Comparison of ENCODE assay signal across 14 mouse cellular contexts in genomic region chr5:43981620-43982019, GRCm38 (mm10). TPM values are rescaled to one million over a fixed set of nuclear protein-coding genes. Genes with fewer than 3 reads are reported as not detected.
DNase-seq lines count a peak whose midpoint lies in the region; ATAC-seq and TF ChIP-seq lines count a peak whose summit lies in the region.
"Had no signal": no experiment of that assay in that cellular context is flagged by ENCODE, and none has a peak within 500 bp of the region (broad histone marks: within the 10 kb centered on the region; RNA-seq: fewer than 3 reads in every experiment).

Fgfbp1 (minus strand) TSS chr5:43981779.

- no peaks in the 10 kb centered on the region for H3K36me3 ChIP-seq in kidney, embryonic 15.5 days
- no peaks in the 10 kb centered on the region for H3K36me3 ChIP-seq in embryonic facial prominence, embryonic 15.5 days
- H3K36me3 ChIP-seq in lung, embryonic 15.5 days: no peaks in the 10 kb centered on the region
- H3K36me3 ChIP-seq in stomach, postnatal 0 days (ENCODE audit: control insufficient read depth, insufficient read depth, low read length): no peaks in the 10 kb centered on the region
- H3K36me3 ChIP-seq in heart, embryonic 12.5 days: no peaks in the 10 kb centered on the region
- H3K36me3 ChIP-seq: heart, embryonic 15.5 days; hindbrain, embryonic 15.5 days; midbrain, embryonic 10.5 days had no signal

- TF ChIP-seq EP300 in stomach, postnatal 0 days (optimal IDR thresholded peaks at IDR 0.05): no peak

- H3K4me2 ChIP-seq in kidney, embryonic 15.5 days: no peak within 1 kb of the TSS
- H3K4me2 ChIP-seq in embryonic facial prominence, embryonic 15.5 days (replicated peaks): peak within 1 kb of the TSS; percentile 21; the same call in 1 of the 2 replicates
- peak within 1 kb of the TSS; percentile 26; the same call in 1 of the 2 replicates for H3K4me2 ChIP-seq in lung, embryonic 15.5 days
- peak within 1 kb of the TSS; percentile 48 for H3K4me2 ChIP-seq in stomach, postnatal 0 days (replicated peaks; ENCODE audit: low read depth)
- H3K4me2 ChIP-seq in heart, embryonic 12.5 days: no peak within 1 kb of the TSS
- H3K4me2 ChIP-seq: heart, embryonic 15.5 days; hindbrain, embryonic 15.5 days had no signal

- H3K27me3 ChIP-seq in kidney, embryonic 15.5 days: no peaks in the 10 kb centered on the region
- H3K27me3 ChIP-seq in embryonic facial prominence, embryonic 15.5 days: no peaks in the 10 kb centered on the region
- H3K27me3 ChIP-seq in lung, embryonic 15.5 days: no peaks in the 10 kb centered on the region
- no peaks in the 10 kb centered on the region for H3K27me3 ChIP-seq in stomach, postnatal 0 days (ENCODE audit: control insufficient read depth, insufficient read depth, low read length)
- H3K27me3 ChIP-seq in heart, embryonic 12.5 days (replicated peaks): no peaks in the 10 kb centered on the region
- H3K27me3 ChIP-seq: CH12.LX; heart, embryonic 15.5 days; hindbrain, embryonic 15.5 days had no signal

- ATAC-seq in kidney, embryonic 15.5 days (replicated peaks; ENCODE audit: low FRiP score): no peak
- ATAC-seq in embryonic facial prominence, embryonic 15.5 days (ENCODE audit: insufficient number of reproducible peaks, low FRiP score, low TSS enrichment, low read depth): no peak
- peak; percentile 86; the same call in 1 of the 2 replicates for ATAC-seq in lung, embryonic 15.5 days (ENCODE audit: borderline replicate concordance, extremely low read depth, low FRiP score, low TSS enrichment)
- ATAC-seq in stomach, postnatal 0 days (ENCODE audit: low FRiP score, low TSS enrichment): peak; percentile 87
- ATAC-seq in heart, embryonic 12.5 days (ENCODE audit: insufficient number of reproducible peaks, low FRiP score): no peak

- WGBS in kidney, embryonic 15.5 days: 53% methylated on average over 4 of the region's 4 CpGs
- WGBS in embryonic facial prominence, embryonic 15.5 days: 47% methylated on average over 4 of the region's 4 CpGs
- 44% methylated on average over 4 of the region's 4 CpGs for WGBS in lung, embryonic 15.5 days
- WGBS in stomach, postnatal 0 days: 35% methylated on average over 4 of the region's 4 CpGs
- 54% methylated on average over 4 of the region's 4 CpGs for WGBS in heart, embryonic 12.5 days

- no peak within 1 kb of the TSS for H3K9ac ChIP-seq in kidney, embryonic 15.5 days
- no peak within 1 kb of the TSS for H3K9ac ChIP-seq in embryonic facial prominence, embryonic 15.5 days
- no peak within 1 kb of the TSS for H3K9ac ChIP-seq in lung, embryonic 15.5 days
- H3K9ac ChIP-seq in stomach, postnatal 0 days (ENCODE audit: low read length): peak within 1 kb of the TSS; percentile 43
- H3K9ac ChIP-seq in heart, embryonic 12.5 days: no peak within 1 kb of the TSS
- H3K9ac ChIP-seq: heart, embryonic 15.5 days; hindbrain, embryonic 15.5 days had no signal

- no peak within 1 kb of the TSS for H3K4me3 ChIP-seq in kidney, embryonic 15.5 days (replicated peaks)
- H3K4me3 ChIP-seq in embryonic facial prominence, embryonic 15.5 days (replicated peaks): peak within 1 kb of the TSS; percentile 17
- H3K4me3 ChIP-seq in lung, embryonic 15.5 days: peak within 1 kb of the TSS; percentile 20
- peak within 1 kb of the TSS; percentile 37 for H3K4me3 ChIP-seq in stomach, postnatal 0 days (ENCODE audit: low read depth, low read length)
- H3K4me3 ChIP-seq in heart, embryonic 12.5 days: no peak within 1 kb of the TSS
- H3K4me3 ChIP-seq: heart, embryonic 15.5 days; hindbrain, embryonic 15.5 days; midbrain, embryonic 10.5 days had no signal

- peak; percentile 14 to 56 for DNase-seq in kidney, postnatal 25 days
- peak; percentile 85 for DNase-seq in stomach, postnatal 0 days (ENCODE audit: low spot score)
- no peak for DNase-seq in urinary bladder, postnatal 36 days (ENCODE audit: low spot score in 2 of 2)
- DNase-seq: cerebellum, adult 8-10 months; thymus, postnatal 25 days had no signal

- no peak for TF ChIP-seq CTCF in stomach, postnatal 0 days (IDR thresholded peaks at IDR 0.05; ENCODE audit: low read depth)

- no peak within 1 kb of the TSS for H3K27ac ChIP-seq in kidney, embryonic 15.5 days
- H3K27ac ChIP-seq in embryonic facial prominence, embryonic 15.5 days (replicated peaks): no peak within 1 kb of the TSS
- H3K27ac ChIP-seq in lung, embryonic 15.5 days: peak within 1 kb of the TSS; percentile 58
- H3K27ac ChIP-seq in stomach, postnatal 0 days (replicated peaks): peak within 1 kb of the TSS; percentile 70
- H3K27ac ChIP-seq in heart, embryonic 12.5 days (ENCODE audit: poor library complexity, severe bottlenecking): no peak within 1 kb of the TSS
- H3K27ac ChIP-seq: heart, embryonic 15.5 days; hindbrain, embryonic 15.5 days; midbrain, embryonic 10.5 days had no signal

- peaks cover 10% of the 10 kb centered on the region; the same call in 1 of the 2 replicates for H3K4me1 ChIP-seq in kidney, embryonic 15.5 days
- no peaks in the 10 kb centered on the region for H3K4me1 ChIP-seq in embryonic facial prominence, embryonic 15.5 days
- 0 out of 2 replicates have a peak, but pooled peaks cover 6% of the 10 kb centered on the region for H3K4me1 ChIP-seq in lung, embryonic 15.5 days
- H3K4me1 ChIP-seq in stomach, postnatal 0 days (replicated peaks; ENCODE audit: control insufficient read depth, insufficient read depth): no peaks in the 10 kb centered on the region; the same call in 1 of the 2 replicates
- H3K4me1 ChIP-seq in heart, embryonic 12.5 days (replicated peaks): no peaks in the 10 kb centered on the region
- H3K4me1 ChIP-seq: heart, embryonic 15.5 days; hindbrain, embryonic 15.5 days had no signal

- H3K9me3 ChIP-seq in kidney, embryonic 15.5 days (replicated peaks): no peaks in the 10 kb centered on the region
- no peaks in the 10 kb centered on the region for H3K9me3 ChIP-seq in embryonic facial prominence, embryonic 15.5 days (replicated peaks)
- no peaks in the 10 kb centered on the region for H3K9me3 ChIP-seq in lung, embryonic 15.5 days
- no peaks in the 10 kb centered on the region for H3K9me3 ChIP-seq in stomach, postnatal 0 days (ENCODE audit: control insufficient read depth, low read length)
- H3K9me3 ChIP-seq in heart, embryonic 12.5 days (replicated peaks): no peaks in the 10 kb centered on the region
- H3K9me3 ChIP-seq: heart, embryonic 15.5 days; hindbrain, embryonic 15.5 days; midbrain, embryonic 10.5 days had no signal

RNA-seq across cellular contexts. Expression of gene Fgfbp1, which starts in this region (rescaled TPM):
- 5.1 and 6.6 TPM in 2 replicates for polyA plus RNA-seq in kidney, embryonic 15.5 days (2015; fragmentation: Nextera tagmentation; extraction: Ambion mirVana)
- 85.4 and 88.2 TPM in 2 replicates for polyA plus RNA-seq in embryonic facial prominence, embryonic 15.5 days (2015; fragmentation: Nextera tagmentation; extraction: Ambion mirVana)
- 22.6 and 27.0 TPM in 2 replicates for polyA plus RNA-seq in lung, embryonic 15.5 days (2015; fragmentation: Nextera tagmentation; extraction: Ambion mirVana)
- 312 and 346 TPM in 2 replicates for polyA plus RNA-seq in stomach, postnatal 0 days (2015; fragmentation: Nextera tagmentation; extraction: Ambion mirVana)
- polyA plus RNA-seq in heart, embryonic 12.5 days (2016; fragmentation: Nextera tagmentation; extraction: Ambion mirVana): 0.17 TPM in 1 of 2 replicates, not detected in the other
- polyA plus RNA-seq: liver, adult 2 months had no signal

Comparison
In these comparisons a context has a peak if more than half of its experiments do, and no peak if none do; other contexts are left out.
1. DNase-seq: peak in kidney, postnatal 25 days (2 of 2) and stomach, postnatal 0 days (single experiment); none in urinary bladder, postnatal 36 days (0 of 2).
2. ATAC-seq: peak in lung, embryonic 15.5 days (single experiment) and stomach, postnatal 0 days (single experiment); none in kidney, embryonic 15.5 days (single experiment), embryonic facial prominence, embryonic 15.5 days (single experiment) and heart, embryonic 12.5 days (single experiment).
3. H3K27ac ChIP-seq: peak in lung, embryonic 15.5 days (single experiment) and stomach, postnatal 0 days (single experiment); none in kidney, embryonic 15.5 days (single experiment), embryonic facial prominence, embryonic 15.5 days (single experiment) and heart, embryonic 12.5 days (single experiment).
4. H3K4me2 ChIP-seq: peak in embryonic facial prominence, embryonic 15.5 days (single experiment), lung, embryonic 15.5 days (single experiment) and stomach, postnatal 0 days (single experiment); none in kidney, embryonic 15.5 days (single experiment) and heart, embryonic 12.5 days (single experiment).
5. H3K4me3 ChIP-seq: peak in embryonic facial prominence, embryonic 15.5 days (single experiment), lung, embryonic 15.5 days (single experiment) and stomach, postnatal 0 days (single experiment); none in kidney, embryonic 15.5 days (single experiment) and heart, embryonic 12.5 days (single experiment).